Mouse (Mus musculus) leukemia stem cell, adult 10-12 weeks (primary cell): Measurements from ENCODE around the gene Gnmt. TPM values are rescaled to one million over a fixed set of nuclear protein-coding genes. Genes with fewer than 3 reads are reported as not detected.

Source experiments
- polyA plus RNA-seq: library from polyadenylated mRNA; stranded (reverse); fragments of >175 nt; gene quantifications from 2 replicates; pipeline ENCODE4 v1.2.3, GENCODE M21; 2012; ENCODE audit warnings: low replicate concordance

Gene Gnmt
- 0.96 TPM in 1 of 2 replicates, not detected in the other for polyA plus RNA-seq

GRCm38 (mm10) chr17:46728904-46729318, at the start of gene Gnmt:
TSS of gene Gnmt (minus strand) at chr17:46729168.

GRCm38 (mm10) chr17:46772404-46773277, 43.7 kb upstream of the Gnmt start, which contains the start of gene 2310039H08Rik:
TSS of gene 2310039H08Rik (plus strand) at chr17:46772635.

GRCm38 (mm10) chr17:46763544-46763943, 34.6 kb upstream of the Gnmt start, which contains the start of gene Ptcra:
TSS of gene Ptcra (minus strand) at chr17:46763712.

GRCm38 (mm10) chr17:46751794-46752556, 23.0 kb upstream of the Gnmt start, which contains the start of gene Cnpy3:
TSS of gene Cnpy3 (minus strand) at chr17:46752214.

GRCm38 (mm10) chr17:46710959-46711597, 17.9 kb downstream of the Gnmt start, which contains the start of gene Pex6:
TSS of gene Pex6 (plus strand) at chr17:46711463.

GRCm38 (mm10) chr17:46704887-46705835, 23.8 kb downstream of the Gnmt start, which contains the start of gene Ppp2r5d:
TSS of gene Ppp2r5d (minus strand) at chr17:46705111.

GRCm38 (mm10) chr17:46680760-46681373, 48.1 kb downstream of the Gnmt start, which contains the start of gene Klhdc3:
TSS of gene Klhdc3 (minus strand) at chr17:46680914.

GRCm38 (mm10) chr17:46678416-46678815, 50.6 kb downstream of the Gnmt start, which contains the start of gene Mea1:
TSS of gene Mea1 (plus strand) at chr17:46678793.

Other genes with a start within 250 kb of the Gnmt start
- 0.54 and 1.0 TPM in 2 replicates for gene Ttbk1, start 241.5 kb downstream of the Gnmt start, polyA plus RNA-seq
- gene Dnph1, start 232.5 kb downstream of the Gnmt start, polyA plus RNA-seq, result 16.0 and 16.9 TPM in 2 replicates
- gene Cul9, start 182.8 kb downstream of the Gnmt start, polyA plus RNA-seq, result 2.6 and 4.9 TPM in 2 replicates
- gene Srf, start 173.0 kb downstream of the Gnmt start, polyA plus RNA-seq, result 172 and 177 TPM in 2 replicates
- 0.66 and 1.9 TPM in 2 replicates for gene Ptk7, start 99.7 kb downstream of the Gnmt start, polyA plus RNA-seq
- gene Klc4, start 83.1 kb downstream of the Gnmt start, polyA plus RNA-seq, result 6.1 and 9.9 TPM in 2 replicates
- 845 and 851 TPM in 2 replicates for gene Mrpl2, start 82.9 kb downstream of the Gnmt start, polyA plus RNA-seq
- gene Cul7, start 78.8 kb downstream of the Gnmt start, polyA plus RNA-seq, result 3.1 and 12.3 TPM in 2 replicates
- 7.7 and 14.0 TPM in 2 replicates for gene Rrp36, start 54.8 kb downstream of the Gnmt start, polyA plus RNA-seq
- 55.5 and 91.8 TPM in 2 replicates for gene Mea1, start 50.4 kb downstream of the Gnmt start, polyA plus RNA-seq
- 260 and 474 TPM in 2 replicates for gene Klhdc3, start 48.3 kb downstream of the Gnmt start, polyA plus RNA-seq
- 87.2 and 94.1 TPM in 2 replicates for gene Ppp2r5d, start 24.1 kb downstream of the Gnmt start, polyA plus RNA-seq
- gene Pex6, start 17.7 kb downstream of the Gnmt start, polyA plus RNA-seq, result 27.7 and 37.0 TPM in 2 replicates
- gene Cnpy3, start 23.0 kb upstream of the Gnmt start, polyA plus RNA-seq, result 88.2 and 108 TPM in 2 replicates
- gene Ptcra, start 34.5 kb upstream of the Gnmt start, polyA plus RNA-seq, result 0.23 TPM in 1 of 2 replicates, not detected in the other
- gene 2310039H08Rik, start 43.5 kb upstream of the Gnmt start, polyA plus RNA-seq, result 108 and 208 TPM in 2 replicates
- gene Rpl7l1, start 53.5 kb upstream of the Gnmt start, polyA plus RNA-seq, result 2.0 and 16.9 TPM in 2 replicates
- gene Bicral, start 129.3 kb upstream of the Gnmt start, polyA plus RNA-seq, result 10.2 and 17.7 TPM in 2 replicates
- gene Tbcc, start 161.5 kb upstream of the Gnmt start, polyA plus RNA-seq, result 23.6 and 27.2 TPM in 2 replicates
- gene Prph2, start 181.3 kb upstream of the Gnmt start, polyA plus RNA-seq, result not detected in 2 replicates